Mouse (Mus musculus): ENCODE measurements around the gene Lck. TPM values are rescaled to one million over a fixed set of nuclear protein-coding genes. Genes with fewer than 3 reads are reported as not detected.

Lck gene
- polyA plus RNA-seq, 1 experiment, result 2.1 TPM

- no peaks in the 10 kb centered on the region for H3K79me2 ChIP-seq (ENCODE audit: control insufficient read depth, insufficient read depth)
- TF ChIP-seq E2F4 (IDR thresholded peaks at IDR 0.05; ENCODE audit: insufficient read depth) (no peak), POLR2AphosphoS2 (IDR thresholded peaks at IDR 0.05; ENCODE audit: insufficient read length, low read depth) (peak; percentile 18)
- H3K4me2 ChIP-seq (ENCODE audit: low read depth), result no peak overlapping the region
- no peak overlapping the region for H3K4me3 ChIP-seq
- H3K27me3 ChIP-seq (ENCODE audit: control insufficient read depth, insufficient read depth, insufficient read length), result no peaks in the 10 kb centered on the region
- H3K36me3 ChIP-seq (ENCODE audit: control insufficient read depth, insufficient read depth), result peaks cover 7% of the 10 kb centered on the region
- H3ac ChIP-seq (ENCODE audit: control insufficient read depth, insufficient read length), result no peak overlapping the region
Observed at GRCm38 (mm10) chr4:129609139-129609631, 35.7 kb upstream of the Lck start.

- H3K79me2 ChIP-seq (ENCODE audit: control insufficient read depth, insufficient read depth), result peaks cover under 1% of the 10 kb centered on the region
- H3K27me3 ChIP-seq (ENCODE audit: control insufficient read depth, insufficient read depth, insufficient read length), result no peaks in the 10 kb centered on the region
- H3K4me3 ChIP-seq, result no peak overlapping the region
- H3K36me3 ChIP-seq (ENCODE audit: control insufficient read depth, insufficient read depth), result peaks cover 12% of the 10 kb centered on the region
- TF ChIP-seq TCF3 (IDR thresholded peaks at IDR 0.05; ENCODE audit: insufficient read length, low read depth), result no peak
- TF ChIP-seq E2F4 (IDR thresholded peaks at IDR 0.05; ENCODE audit: insufficient read depth), result no peak
- TF ChIP-seq MAX (IDR thresholded peaks at IDR 0.05; ENCODE audit: low read depth), result no peak
- peak; percentile 52 for TF ChIP-seq POLR2AphosphoS2 (IDR thresholded peaks at IDR 0.05; ENCODE audit: insufficient read length, low read depth)
- no peak for TF ChIP-seq TCF12 (IDR thresholded peaks at IDR 0.05; ENCODE audit: insufficient read depth, poor library complexity, severe bottlenecking)
- no peak for TF ChIP-seq MYOG (IDR thresholded peaks at IDR 0.05; ENCODE audit: control insufficient read depth in 1 of 3, insufficient read depth in 1 of 3, insufficient read length in 2 of 3, low read depth in 2 of 3)
- H3ac ChIP-seq (ENCODE audit: control insufficient read depth, insufficient read length), result no peak overlapping the region
- H3K4me2 ChIP-seq (ENCODE audit: low read depth), result no peak overlapping the region
Observed at GRCm38 (mm10) chr4:129608426-129609025, 35.1 kb upstream of the Lck start.

- peaks cover 14% of the 10 kb centered on the region for H3K36me3 ChIP-seq (ENCODE audit: control insufficient read depth, insufficient read depth)
- peak within 1 kb of the TSS; percentile 89 for H3K4me3 ChIP-seq
- TF ChIP-seq USF1 (IDR thresholded peaks at IDR 0.05; ENCODE audit: low read depth) (no peak), REST (IDR thresholded peaks at IDR 0.05; ENCODE audit: insufficient read depth, insufficient read length) (peak; percentile 18), TCF12 (IDR thresholded peaks at IDR 0.05; ENCODE audit: insufficient read depth, poor library complexity, severe bottlenecking) (no peak), POLR2AphosphoS2 (IDR thresholded peaks at IDR 0.05; ENCODE audit: insufficient read length, low read depth) (peak; percentile 96), MYOG (IDR thresholded peaks at IDR 0.05; ENCODE audit: control insufficient read depth in 1 of 3, insufficient read depth in 1 of 3, insufficient read length in 2 of 3, low read depth in 2 of 3) (peak in 2 of 3 experiments; percentile 63 to 73), E2F4 (IDR thresholded peaks at IDR 0.05; ENCODE audit: insufficient read depth) (no peak), TCF3 (IDR thresholded peaks at IDR 0.05; ENCODE audit: insufficient read length, low read depth) (no peak), POLR2A (IDR thresholded peaks at IDR 0.05; ENCODE audit: insufficient read length, low read depth) (peak; percentile 94), SRF (IDR thresholded peaks at IDR 0.05; ENCODE audit: control insufficient read depth, insufficient read length, low read depth) (no peak), MYOD1 (IDR thresholded peaks at IDR 0.05; ENCODE audit: control insufficient read depth in 1 of 3, insufficient read length in 2 of 3, low read depth in 2 of 3) (peak in 2 of 3 experiments; percentile 57 to 74)
- H3ac ChIP-seq (ENCODE audit: control insufficient read depth, insufficient read length), result peak within 1 kb of the TSS; percentile 61
- peak within 1 kb of the TSS; percentile 83 for H3K4me2 ChIP-seq (ENCODE audit: low read depth)
- H3K79me2 ChIP-seq (ENCODE audit: control insufficient read depth, insufficient read depth), result peaks cover 60% of the 10 kb centered on the region
- H3K27me3 ChIP-seq (ENCODE audit: control insufficient read depth, insufficient read depth, insufficient read length), result no peaks in the 10 kb centered on the region
Observed at GRCm38 (mm10) chr4:129600233-129601158, 27.1 kb upstream of the Lck start, which contains the start of the genes Eif3i and Tmem234. Gene Eif3i (minus strand): TSS chr4:129600648. Gene Tmem234 (plus strand): TSS chr4:129600668.

- no peaks in the 10 kb centered on the region for H3K79me2 ChIP-seq (ENCODE audit: control insufficient read depth, insufficient read depth)
- no peak overlapping the region for H3K4me3 ChIP-seq
- H3K27me3 ChIP-seq (ENCODE audit: control insufficient read depth, insufficient read depth, insufficient read length), result no peaks in the 10 kb centered on the region
- H3K4me2 ChIP-seq (ENCODE audit: low read depth), result no peak overlapping the region
- no peak for TF ChIP-seq MYOD1 (IDR thresholded peaks at IDR 0.05; ENCODE audit: control insufficient read depth in 1 of 3, insufficient read length in 2 of 3, low read depth in 2 of 3)
- no peak for TF ChIP-seq REST (IDR thresholded peaks at IDR 0.05; ENCODE audit: insufficient read depth, insufficient read length)
- no peak for TF ChIP-seq POLR2AphosphoS2 (IDR thresholded peaks at IDR 0.05; ENCODE audit: insufficient read length, low read depth)
- TF ChIP-seq SRF (IDR thresholded peaks at IDR 0.05; ENCODE audit: control insufficient read depth, insufficient read length, low read depth), result no peak
- TF ChIP-seq E2F4 (IDR thresholded peaks at IDR 0.05; ENCODE audit: insufficient read depth), result no peak
- no peak for TF ChIP-seq CEBPB (IDR thresholded peaks at IDR 0.05; ENCODE audit: insufficient read depth, poor library complexity, severe bottlenecking)
- no peak for TF ChIP-seq TCF3 (IDR thresholded peaks at IDR 0.05; ENCODE audit: insufficient read length, low read depth)
- no peak for TF ChIP-seq MAX (IDR thresholded peaks at IDR 0.05; ENCODE audit: low read depth)
- TF ChIP-seq TCF12 (IDR thresholded peaks at IDR 0.05; ENCODE audit: insufficient read depth, poor library complexity, severe bottlenecking), result no peak
- TF ChIP-seq USF1 (IDR thresholded peaks at IDR 0.05; ENCODE audit: low read depth), result no peak
- TF ChIP-seq POLR2A (IDR thresholded peaks at IDR 0.05; ENCODE audit: insufficient read length, low read depth), result no peak
- TF ChIP-seq MYOG (IDR thresholded peaks at IDR 0.05; ENCODE audit: control insufficient read depth in 1 of 3, insufficient read depth in 1 of 3, insufficient read length in 2 of 3, low read depth in 2 of 3), result no peak
- no peak overlapping the region for H3ac ChIP-seq (ENCODE audit: control insufficient read depth, insufficient read length)
- peaks cover 13% of the 10 kb centered on the region for H3K36me3 ChIP-seq (ENCODE audit: control insufficient read depth, insufficient read depth)
Observed at GRCm38 (mm10) chr4:129588865-129589264, 15.4 kb upstream of the Lck start.

All from myocyte (in vitro differentiated cells).